Mouse (Mus musculus) lung, adult 2 months (tissue): ENCODE results near the gene Slc25a18. TPM values are rescaled to one million over a fixed set of nuclear protein-coding genes. Genes with fewer than 3 reads are reported as not detected.

ENCODE experiments used
- DNase-seq: peaks from one replicate; pipeline ENCODE4 v3.0.0; 2022
- H3K4me1 ChIP-seq: fragments of 200-500 bp; 2 replicates; pipeline ENCODE4 v1.6.1; 2011; ENCODE audit warnings: low read length; ENCODE audit not compliant: control insufficient read depth, insufficient read depth
- H3K4me3 ChIP-seq: fragments of 200-500 bp; replicated peaks from 2 replicates; pipeline ENCODE3; 2011; ENCODE audit warnings: low read depth, mild to moderate bottlenecking, control low read depth, low read length; ENCODE audit errors: extremely low read depth
- CTCF ChIP-seq: fragments of 200-500 bp; IDR thresholded peaks from 2 replicates; pipeline ENCODE4 v1.5.1; 2011; ENCODE audit warnings: mild to moderate bottlenecking, low read length, control low read depth; ENCODE audit not compliant: insufficient read depth
- POLR2A ChIP-seq: fragments of 200-500 bp; IDR thresholded peaks from 2 replicates; pipeline ENCODE4 v1.6.1; 2011; ENCODE audit warnings: low read depth, mild to moderate bottlenecking, control low read depth, low read length, borderline replicate concordance; ENCODE audit errors: extremely low read depth
- WGBS: fragments of 180-500 bp; shearing (Covaris S2); methylation state at CpG from one replicate; pipeline ENCODE4 v1.1.7; 2018; 5-methylcytosine and 5-hydroxymethylcytosine counted together
- polyA plus RNA-seq: library from polyadenylated mRNA; depleted of rRNA; stranded (reverse); fragments of >200 nt; gene quantifications from 2 replicates; pipeline ENCODE4 v1.2.3, GENCODE M21; 2012

The Slc25a18 gene
- polyA plus RNA-seq, 1 experiment, result 1.6 TPM

DNA sequence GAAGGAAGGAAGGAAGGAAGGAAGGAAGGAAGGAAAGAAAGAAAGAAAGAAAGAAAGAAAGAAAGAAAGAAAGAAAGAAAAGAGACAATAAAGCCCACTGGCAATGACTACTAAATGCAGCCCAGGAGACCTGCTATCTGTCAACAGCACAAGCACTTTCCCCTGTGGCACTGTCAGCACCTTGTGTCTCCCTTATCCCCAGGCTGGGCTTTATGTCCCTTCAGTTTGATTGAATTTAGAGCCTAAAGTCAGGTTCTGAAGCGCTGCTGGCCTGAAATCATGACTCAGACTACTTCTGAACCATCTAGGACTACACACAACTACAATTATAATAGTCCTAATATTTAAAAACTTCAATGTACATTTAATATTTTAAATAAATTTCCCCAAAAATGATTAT lies 47.6 kb downstream of the Slc25a18 start:
- Histone ChIP-seq H3K4me3 (no peak overlapping the region), H3K4me1 (peaks cover 5% of the 10 kb centered on the region)
- no peak for TF ChIP-seq POLR2A
- WGBS, result 90% methylated on average over 1 of the region's 1 CpGs
- no peak for DNase-seq

- Histone ChIP-seq H3K4me3 (peak overlapping the region; percentile 98), H3K4me1 (peaks cover 5% of the 10 kb centered on the region)
- TF ChIP-seq POLR2A (no peak), CTCF (no peak)
- DNase-seq, result no peak
- 35% methylated on average over 5 of the region's 5 CpGs for WGBS
These were observed 48.3 kb downstream of the Slc25a18 start for GRCm38 (mm10) chr6:120821715-120822114.

DNA sequence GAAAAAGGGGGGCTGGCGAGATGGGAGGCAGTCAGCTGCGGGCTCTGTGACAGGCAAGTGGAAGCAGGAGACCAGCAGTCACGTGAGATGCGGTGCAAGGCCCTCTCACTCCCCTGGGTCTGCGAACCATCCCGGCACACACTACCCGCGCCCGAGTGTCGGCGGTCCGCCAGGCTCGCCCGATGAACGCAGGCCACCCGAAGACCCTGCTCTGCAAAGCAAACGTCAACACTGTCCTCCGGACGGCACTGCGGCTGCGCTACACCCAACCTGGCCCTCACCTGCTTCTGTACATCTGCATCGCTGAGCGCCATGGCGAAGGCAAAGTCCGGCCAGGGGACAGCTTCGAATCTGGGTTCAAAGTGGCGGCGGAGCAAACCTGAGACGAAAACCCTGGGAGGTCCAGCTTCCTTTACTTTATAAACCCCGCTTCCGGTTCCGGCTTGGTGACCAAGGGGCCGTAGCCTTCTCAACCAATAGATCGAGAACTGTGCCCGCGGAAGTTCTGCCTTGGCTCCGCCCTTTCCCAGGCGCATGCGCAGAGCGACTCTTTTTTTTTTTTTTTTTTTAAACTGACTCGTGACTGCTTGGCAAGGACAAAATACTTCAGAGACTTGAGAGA lies 49.0 kb downstream of the Slc25a18 start, which contains the start of gene Atp6v1e1:
TSS of gene Atp6v1e1 (minus strand) at position 487 of the 622 bp plus-strand sequence.
- peak; percentile 86 for DNase-seq
- peaks cover 5% of the 10 kb centered on the region for H3K4me1 ChIP-seq
- TF ChIP-seq POLR2A (peak; percentile 93; the same call in 1 of the 2 replicates), CTCF (no peak)
- H3K4me3 ChIP-seq, result peak within 1 kb of the TSS; percentile 98
- under 1% methylated on average over 41 of the region's 41 CpGs for WGBS

GRCm38 (mm10) chr6:120822937-120823614 lies 49.7 kb downstream of the Slc25a18 start:
- no peak for TF ChIP-seq CTCF
- H3K4me1 ChIP-seq, result peaks cover 5% of the 10 kb centered on the region
- H3K4me3 ChIP-seq, result no peak overlapping the region
- no peak for DNase-seq
- 47% methylated on average over 10 of the region's 10 CpGs for WGBS

DNA sequence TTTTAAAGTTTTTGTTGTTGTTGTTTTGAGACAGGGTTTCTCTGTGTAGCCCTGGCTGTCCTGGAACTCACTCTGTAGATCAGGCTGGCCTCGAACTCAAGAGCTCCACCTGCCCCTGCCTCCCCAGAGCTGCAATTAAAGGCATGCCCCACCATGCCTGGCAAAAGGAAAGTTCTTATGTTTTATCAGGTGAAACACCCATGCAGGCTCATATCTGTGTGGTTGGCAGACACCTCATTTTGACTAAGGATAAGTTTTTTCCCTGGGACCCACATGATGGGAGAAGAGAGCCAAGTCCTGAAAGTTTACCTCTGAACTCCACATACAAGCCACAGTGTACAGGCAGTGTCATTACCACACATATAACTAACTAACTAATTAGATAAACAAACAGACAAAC lies 56.7 kb downstream of the Slc25a18 start:
- DNase-seq, result no peak
- no peak for TF ChIP-seq CTCF
- TF ChIP-seq POLR2A, result no peak
- Histone ChIP-seq H3K4me3 (no peak overlapping the region), H3K4me1 (no peaks in the 10 kb centered on the region; the same call in 1 of the 2 replicates)
- 67% methylated on average over 1 of the region's 1 CpGs for WGBS

- no peak for TF ChIP-seq POLR2A
- TF ChIP-seq CTCF, result no peak
- no peak for DNase-seq
- WGBS, result 64% methylated on average over 4 of the region's 4 CpGs
- Histone ChIP-seq H3K4me3 (no peak overlapping the region), H3K4me1 (peaks cover 4% of the 10 kb centered on the region; the same call in 1 of the 2 replicates)
These were observed 57.7 kb downstream of the Slc25a18 start for GRCm38 (mm10) chr6:120830866-120831608.

DNA sequence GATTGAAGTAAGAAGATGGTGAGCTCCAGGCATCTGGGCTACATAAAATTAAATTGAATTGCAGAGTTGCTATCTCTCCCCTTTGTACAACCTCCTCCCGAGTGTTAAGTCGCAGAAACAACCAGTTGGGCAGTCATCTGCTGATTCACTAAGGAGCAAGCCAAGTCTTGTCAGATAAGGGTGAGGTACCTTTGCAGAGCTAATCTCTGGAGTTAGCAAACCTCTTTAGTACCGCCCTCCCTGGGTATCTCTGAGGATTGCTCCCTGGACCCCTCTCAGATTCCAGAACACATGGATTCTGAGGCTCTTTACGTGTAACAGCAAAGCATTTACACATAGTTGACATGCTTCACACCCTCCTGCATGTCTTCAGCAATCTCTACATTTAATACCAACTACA lies 58.7 kb downstream of the Slc25a18 start:
- no peak for DNase-seq
- WGBS, result 67% methylated on average over 4 of the region's 4 CpGs
- Histone ChIP-seq H3K4me1 (peaks cover 4% of the 10 kb centered on the region; the same call in 1 of the 2 replicates), H3K4me3 (no peak overlapping the region)
- TF ChIP-seq POLR2A, result no peak
- TF ChIP-seq CTCF, result no peak

DNA sequence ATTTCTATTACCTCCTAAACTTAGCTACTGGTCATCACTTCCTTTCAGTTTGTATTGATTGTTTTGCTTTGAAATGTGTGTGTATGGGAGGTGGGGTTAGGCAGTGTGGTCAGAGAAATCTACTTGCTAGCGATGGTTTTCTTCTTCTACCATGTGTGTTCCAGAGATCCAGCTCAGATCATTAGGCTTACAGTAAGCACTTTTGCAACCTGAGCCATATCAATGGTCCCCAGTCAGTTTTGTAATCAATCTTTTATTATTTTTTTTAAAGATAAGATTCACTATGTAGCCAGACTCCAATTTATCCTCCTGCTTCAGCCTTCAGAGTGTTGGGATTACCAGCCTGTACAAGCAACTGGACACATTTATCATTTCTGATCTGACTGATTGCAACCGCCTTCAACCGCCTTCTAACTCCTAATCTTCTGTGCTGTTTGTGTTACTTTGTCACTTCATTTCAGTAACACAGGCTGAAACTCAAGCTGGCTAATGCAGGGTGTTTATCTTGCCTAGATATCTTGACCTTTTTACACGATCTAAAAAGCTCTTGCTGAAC lies 61.5 kb downstream of the Slc25a18 start:
- no peak for TF ChIP-seq POLR2A
- no peak for TF ChIP-seq CTCF
- peaks cover 4% of the 10 kb centered on the region; the same call in 1 of the 2 replicates for H3K4me1 ChIP-seq
- 68% methylated on average over 4 of the region's 4 CpGs for WGBS

More for the DNA sequence above, 61.5 kb downstream of the Slc25a18 start:
- DNase-seq, result no peak
- H3K4me3 ChIP-seq, result no peak overlapping the region
